Mouse (Mus musculus) intestine, postnatal 0 days (tissue): ENCODE results near the gene 2810006K23Rik. TPM values are rescaled to one million over a fixed set of nuclear protein-coding genes. Genes with fewer than 3 reads are reported as not detected.
"Not testable (repeated sequence)": the region's sequence is repeated elsewhere in the genome, so short reads cannot be mapped to it uniquely, and the experiment has no call there.

Source experiments
- ATAC-seq: fragments of 200-750 bp; cut with Nextera tagmentation; 2 replicates; pipeline ENCODE4 v1.8.0; 2017; ENCODE audit warnings: mild to moderate bottlenecking, moderate TSS enrichment, moderate library complexity
- H3K27ac ChIP-seq: fragments of 300-500 bp; sonication (generic); 2 replicates; pipeline ENCODE4 v1.5.1; 2014; ENCODE audit warnings: mild to moderate bottlenecking, low read depth, low read length, moderate library complexity
- H3K27me3 ChIP-seq: fragments of 300-500 bp; sonication (generic); replicated peaks from 2 replicates; pipeline ENCODE4 v1.6.1; 2014; ENCODE audit warnings: low read length, mixed read lengths; ENCODE audit not compliant: control insufficient read depth, insufficient read depth
- H3K36me3 ChIP-seq: fragments of 300-500 bp; sonication (generic); 2 replicates; pipeline ENCODE4 v1.6.1; 2014; ENCODE audit warnings: mild to moderate bottlenecking, moderate library complexity; ENCODE audit not compliant: control insufficient read depth, insufficient read depth
- H3K4me1 ChIP-seq: fragments of 300-500 bp; sonication (generic); replicated peaks from 2 replicates; pipeline ENCODE4 v1.6.1; 2014; ENCODE audit warnings: antibody characterized with exemption, low read length, mixed read lengths; ENCODE audit not compliant: control insufficient read depth, insufficient read depth
- H3K4me2 ChIP-seq: fragments of 300-500 bp; sonication (generic); replicated peaks from 2 replicates; pipeline ENCODE4 v1.6.1; 2014; ENCODE audit warnings: low read depth, mild to moderate bottlenecking, moderate library complexity
- H3K4me3 ChIP-seq: fragments of 300-500 bp; sonication (generic); 2 replicates; pipeline ENCODE4 v1.5.1; 2014; ENCODE audit warnings: low read depth, low read length
- H3K9ac ChIP-seq: fragments of 300-500 bp; sonication (generic); 2 replicates; pipeline ENCODE4 v1.6.1; 2014; ENCODE audit warnings: mild to moderate bottlenecking, low read depth, low read length
- H3K9me3 ChIP-seq: fragments of 300-500 bp; sonication (generic); 2 replicates; pipeline ENCODE4 v1.6.1; 2016; ENCODE audit warnings: mixed run types; ENCODE audit not compliant: control insufficient read depth
- CTCF ChIP-seq: sonication (generic); IDR thresholded peaks from 2 replicates; pipeline ENCODE4 v1.5.1; 2016; ENCODE audit warnings: low read depth, mild to moderate bottlenecking, control low read depth, antibody characterized with exemption, moderate library complexity
- WGBS: fragments of 180-500 bp; shearing (Covaris S2); extraction: QIAGEN DNeasy Blood & Tissue Kit; methylation state at CpG from one replicate; pipeline ENCODE4 v1.1.7; 2014; 5-methylcytosine and 5-hydroxymethylcytosine counted together
- polyA plus RNA-seq: library from polyadenylated mRNA; unstranded; fragments of >200 nt; fragmentation: Nextera tagmentation; extraction: Ambion mirVana; gene quantifications from 2 replicates; pipeline ENCODE4 v1.2.1, GENCODE M21; 2015

2810006K23Rik gene
- polyA plus RNA-seq, 1 experiment from 2014 or later: 5.0 TPM

GRCm38 (mm10) chr5:124296475-124296874, 31.4 kb upstream of the 2810006K23Rik start:
- 81% methylated on average over 4 of the region's 4 CpGs for WGBS
- 0 out of 2 replicates have a peak, but pooled peaks cover 3% of the 10 kb centered on the region for H3K4me1 ChIP-seq
- no peak overlapping the region for H3K27ac ChIP-seq
- H3K36me3 ChIP-seq: peaks cover 47% of the 10 kb centered on the region
- TF ChIP-seq CTCF: no peak
- no peaks in the 10 kb centered on the region for H3K9me3 ChIP-seq
- no peak overlapping the region for H3K9ac ChIP-seq
- no peaks in the 10 kb centered on the region for H3K27me3 ChIP-seq
- no peak overlapping the region for H3K4me2 ChIP-seq
- ATAC-seq: no peak
- no peak overlapping the region for H3K4me3 ChIP-seq

DNA sequence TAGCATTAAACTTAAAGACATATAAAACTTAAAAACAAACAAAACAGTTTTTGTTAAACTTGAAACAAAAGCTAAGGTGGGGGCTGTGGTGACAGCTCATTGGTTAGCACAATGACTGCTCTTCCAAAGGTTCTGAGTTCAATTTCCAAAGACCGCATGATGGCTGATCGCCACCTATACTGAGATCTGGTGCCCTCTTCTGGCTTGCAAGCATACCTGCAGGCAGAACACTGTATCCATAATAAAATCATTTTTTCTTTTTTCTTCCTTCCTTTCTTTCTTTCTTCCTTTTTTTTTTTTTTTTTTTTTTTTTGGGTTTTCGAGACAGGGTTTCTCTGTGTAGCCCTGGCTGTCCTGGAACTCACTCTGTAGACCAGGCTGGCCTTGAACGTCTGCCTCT, 28.6 kb upstream of the 2810006K23Rik start:
- not testable (repeated sequence) for H3K4me2 ChIP-seq, H3K9me3 ChIP-seq, H3K4me1 ChIP-seq, ATAC-seq, H3K9ac ChIP-seq, H3K27me3 ChIP-seq, H3K27ac ChIP-seq, H3K4me3 ChIP-seq
- H3K36me3 ChIP-seq: peaks cover 30% of the 10 kb centered on the region
- 64% methylated on average over 3 of the region's 4 CpGs for WGBS
- peak; percentile 75 for TF ChIP-seq CTCF

- H3K27me3 ChIP-seq: no peaks in the 10 kb centered on the region
- H3K4me3 ChIP-seq: no peak overlapping the region
- 0 out of 2 replicates have a peak overlapping the region, but pooled peaks have one; percentile 1 for H3K27ac ChIP-seq
- WGBS: 51% methylated on average over 4 of the region's 4 CpGs
- peak; percentile 81 for ATAC-seq
- no peak for TF ChIP-seq CTCF
- H3K36me3 ChIP-seq: peaks cover 27% of the 10 kb centered on the region; the same call in 1 of the 2 replicates
- no peak overlapping the region for H3K9ac ChIP-seq
- no peak overlapping the region for H3K4me2 ChIP-seq
- H3K9me3 ChIP-seq: no peaks in the 10 kb centered on the region
- 0 out of 2 replicates have a peak, but pooled peaks cover 3% of the 10 kb centered on the region for H3K4me1 ChIP-seq
Measured at GRCm38 (mm10) chr5:124300132-124300531, 27.8 kb upstream of the 2810006K23Rik start.

DNA sequence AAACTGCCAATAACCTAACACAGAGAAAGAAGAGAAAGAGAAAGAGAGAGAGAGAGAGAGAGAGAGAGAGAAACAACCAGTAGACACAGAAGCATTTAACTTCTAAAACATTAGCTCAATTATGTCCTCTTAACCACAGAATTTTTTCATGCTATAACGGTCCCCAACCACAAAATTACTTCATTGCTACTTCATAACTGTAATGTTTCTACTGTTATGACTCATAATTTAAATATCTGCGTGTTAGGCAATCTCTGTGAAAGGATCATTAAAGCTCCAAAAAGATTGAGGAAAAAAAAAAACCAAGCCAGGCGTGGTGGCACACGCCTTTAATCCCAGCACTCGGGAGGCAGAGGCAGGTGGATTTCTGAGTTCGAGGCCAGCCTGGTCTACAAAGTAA, 25.0 kb upstream of the 2810006K23Rik start:
- H3K36me3 ChIP-seq: peaks cover 36% of the 10 kb centered on the region
- H3K9me3 ChIP-seq, H3K4me3 ChIP-seq, H3K4me2 ChIP-seq, H3K9ac ChIP-seq, H3K4me1 ChIP-seq, ATAC-seq, H3K27ac ChIP-seq, H3K27me3 ChIP-seq: not testable (repeated sequence)
- 86% methylated on average over 6 of the region's 6 CpGs for WGBS

DNA sequence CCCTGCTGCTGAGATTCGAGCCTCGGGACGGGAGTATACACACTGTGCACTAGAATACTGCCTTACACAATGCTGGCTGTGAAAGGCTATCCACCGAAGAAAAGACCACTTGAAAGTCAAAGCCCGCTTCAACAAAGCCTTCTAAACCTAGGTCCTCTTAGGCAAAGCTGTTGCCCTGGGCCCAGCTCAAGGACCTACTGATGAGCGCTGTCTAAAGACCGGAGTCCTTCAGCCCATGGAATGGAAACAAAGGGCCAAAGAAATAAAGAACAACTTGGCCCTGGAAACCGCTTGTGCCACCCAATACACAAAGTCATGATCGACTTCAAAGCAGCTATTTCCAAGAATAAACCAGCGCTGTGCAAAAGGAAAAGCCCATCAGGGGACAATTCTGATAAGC, 18.7 kb upstream of the 2810006K23Rik start:
- ATAC-seq: no peak
- no peak for TF ChIP-seq CTCF
- Histone ChIP-seq H3K4me3 (no peak overlapping the region), H3K27ac (no peak overlapping the region), H3K9ac (no peak overlapping the region), H3K27me3 (no peaks in the 10 kb centered on the region), H3K4me2 (no peak overlapping the region), H3K9me3 (no peaks in the 10 kb centered on the region), H3K36me3 (peaks cover 53% of the 10 kb centered on the region), H3K4me1 (no peaks in the 10 kb centered on the region)
- 95% methylated on average over 10 of the region's 10 CpGs for WGBS

DNA sequence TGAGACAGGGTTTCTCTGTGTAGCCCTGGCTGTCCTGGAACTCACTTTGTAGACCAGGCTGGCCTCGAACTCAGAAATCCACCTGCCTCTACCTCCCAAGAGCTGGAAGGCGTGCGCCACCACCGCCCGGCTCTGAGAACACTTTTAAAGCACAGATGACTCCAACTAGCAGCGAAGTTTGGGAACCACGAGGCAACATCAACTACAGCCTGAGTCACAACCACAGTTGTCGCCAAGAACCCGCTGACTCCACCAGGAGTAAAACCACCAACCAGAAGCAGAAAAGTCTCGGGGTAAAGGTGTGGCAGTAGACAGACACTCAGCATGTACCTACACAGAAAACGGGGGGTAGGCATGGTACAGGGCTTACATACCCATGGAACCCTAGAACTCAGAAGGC, 17.8 kb upstream of the 2810006K23Rik start:
- H3K4me2 ChIP-seq: no peak overlapping the region
- H3K27me3 ChIP-seq: no peaks in the 10 kb centered on the region
- no peak overlapping the region for H3K4me3 ChIP-seq
- peaks cover 59% of the 10 kb centered on the region for H3K36me3 ChIP-seq
- 96% methylated on average over 11 of the region's 11 CpGs for WGBS
- TF ChIP-seq CTCF: no peak
- ATAC-seq: no peak
- no peaks in the 10 kb centered on the region for H3K4me1 ChIP-seq
- H3K27ac ChIP-seq: no peak overlapping the region
- no peaks in the 10 kb centered on the region for H3K9me3 ChIP-seq
- H3K9ac ChIP-seq: no peak overlapping the region

DNA sequence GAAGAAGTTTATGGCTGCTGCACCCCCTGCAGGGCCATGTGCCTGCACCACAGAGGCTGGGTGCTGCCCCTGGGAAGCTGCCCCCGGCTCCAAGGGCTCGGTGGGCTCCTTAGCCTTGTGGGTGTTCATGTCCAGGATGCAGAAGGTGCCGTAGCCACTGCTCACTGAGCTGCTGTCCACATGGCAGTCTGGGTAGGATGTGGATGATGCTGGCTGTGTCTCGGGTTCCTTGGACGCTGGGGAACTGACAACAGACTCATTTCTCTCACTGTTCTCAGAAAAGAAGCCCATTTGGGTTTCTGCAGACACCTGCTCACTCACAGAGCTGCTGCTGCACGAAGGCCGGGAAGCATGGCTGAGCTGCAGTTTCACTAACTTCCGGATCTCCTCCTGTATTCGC, 12.4 kb upstream of the 2810006K23Rik start:
- 91% methylated on average over 9 of the region's 9 CpGs for WGBS

More for the DNA sequence above, 12.4 kb upstream of the 2810006K23Rik start:
- no peak for TF ChIP-seq CTCF
- no peak for ATAC-seq
- peaks cover 40% of the 10 kb centered on the region for H3K36me3 ChIP-seq
- no peak overlapping the region for H3K9ac ChIP-seq
- no peak overlapping the region for H3K4me3 ChIP-seq
- no peaks in the 10 kb centered on the region for H3K4me1 ChIP-seq
- H3K27me3 ChIP-seq: no peaks in the 10 kb centered on the region
- H3K27ac ChIP-seq: no peak overlapping the region
- H3K9me3 ChIP-seq: no peaks in the 10 kb centered on the region
- H3K4me2 ChIP-seq: no peak overlapping the region
